Mouse (Mus musculus): ENCODE data around the gene 2410131K14Rik.

- no peak for TF ChIP-seq CTCF (IDR thresholded peaks at IDR 0.05 in 2 of 3, conservative IDR thresholded peaks at IDR 0.05 in 1 of 3; ENCODE audit: control insufficient read depth in 1 of 3, insufficient read depth in 1 of 3, low read depth in 2 of 3, low read length in 3 of 3, poor library complexity in 1 of 3, severe bottlenecking in 1 of 3)
- TF ChIP-seq EP300 (IDR thresholded peaks at IDR 0.05; ENCODE audit: low read depth in 1 of 2, low read length in 2 of 2): no peak
- TF ChIP-seq CHD2 (IDR thresholded peaks at IDR 0.05; ENCODE audit: low read length): no peak
- TF ChIP-seq MAZ (IDR thresholded peaks at IDR 0.05; ENCODE audit: low read depth, low read length): no peak
- no peak for TF ChIP-seq MYB (IDR thresholded peaks at IDR 0.05; ENCODE audit: low read depth, low read length)
- TF ChIP-seq TBP (IDR thresholded peaks at IDR 0.05; ENCODE audit: low read depth, low read length): no peak
- no peak for TF ChIP-seq ZMIZ1 (IDR thresholded peaks at IDR 0.05; ENCODE audit: low read depth, low read length)
- TF ChIP-seq TAL1 (IDR thresholded peaks at IDR 0.05; ENCODE audit: low read length): no peak
- TF ChIP-seq POLR2A (IDR thresholded peaks at IDR 0.05; ENCODE audit: control insufficient read depth in 1 of 2, insufficient read depth in 1 of 2, low read depth in 1 of 2, low read length in 2 of 2, poor library complexity in 1 of 2): no peak
- TF ChIP-seq SIN3A (IDR thresholded peaks at IDR 0.05; ENCODE audit: low read length): no peak
- TF ChIP-seq NRF1 (IDR thresholded peaks at IDR 0.05; ENCODE audit: insufficient read depth, low read depth, low read length, poor library complexity, severe bottlenecking): no peak
- no peak for TF ChIP-seq POLR2AphosphoS2 (IDR thresholded peaks at IDR 0.05; ENCODE audit: low read length)
- no peak for TF ChIP-seq HCFC1 (IDR thresholded peaks at IDR 0.05; ENCODE audit: low read depth, low read length)
- TF ChIP-seq USF1 (IDR thresholded peaks at IDR 0.05; ENCODE audit: low read depth, low read length): no peak
These were observed 2.4 kb downstream of the 2410131K14Rik start for GRCm38 (mm10) chr5:118247378-118247777.
